Mouse (Mus musculus) hindbrain, embryonic 16.5 days (tissue): ENCODE data around the gene Gucd1. TPM values are rescaled to one million over a fixed set of nuclear protein-coding genes. Genes with fewer than 3 reads are reported as not detected.
"Not testable (repeated sequence)": the region's sequence is repeated elsewhere in the genome, so short reads cannot be mapped to it uniquely, and the experiment has no call there.

Experiments
- ATAC-seq: fragments of 200-750 bp; cut with Nextera tagmentation; 2 replicates; pipeline ENCODE4 v1.8.0; 2017; ENCODE audit warnings: moderate TSS enrichment, moderate library complexity
- H3K27ac ChIP-seq: fragments of 300-500 bp; sonication (generic); 2 replicates; pipeline ENCODE4 v1.5.1; 2014; ENCODE audit warnings: low read depth, mild to moderate bottlenecking, control low read depth, low read length, moderate library complexity
- H3K27me3 ChIP-seq: fragments of 300-500 bp; sonication (generic); replicated peaks from 2 replicates; pipeline ENCODE4 v1.6.1; 2014; ENCODE audit warnings: low read length; ENCODE audit not compliant: control insufficient read depth, insufficient read depth
- H3K36me3 ChIP-seq: fragments of 300-500 bp; sonication (generic); 2 replicates; pipeline ENCODE4 v1.6.1; 2014; ENCODE audit warnings: mild to moderate bottlenecking, low read length, moderate library complexity, mixed read lengths; ENCODE audit not compliant: control insufficient read depth, insufficient read depth
- H3K4me1 ChIP-seq: fragments of 300-500 bp; sonication (generic); 2 replicates; pipeline ENCODE4 v1.6.1; 2014; ENCODE audit warnings: low read depth, low read length; ENCODE audit not compliant: control insufficient read depth, insufficient read depth
- H3K4me2 ChIP-seq: fragments of 300-500 bp; sonication (generic); 2 replicates; pipeline ENCODE4 v1.6.1; 2014; ENCODE audit warnings: mild to moderate bottlenecking, low read length, control low read depth, moderate library complexity
- H3K4me3 ChIP-seq: fragments of 300-500 bp; sonication (generic); 2 replicates; pipeline ENCODE4 v1.5.1; 2014; ENCODE audit warnings: mild to moderate bottlenecking, low read length, control low read depth, moderate library complexity
- H3K9ac ChIP-seq: fragments of 300-500 bp; sonication (generic); 2 replicates; pipeline ENCODE4 v1.6.1; 2014; ENCODE audit warnings: low read depth, mild to moderate bottlenecking, control low read depth, low read length, moderate library complexity
- H3K9me3 ChIP-seq: fragments of 300-500 bp; sonication (generic); 2 replicates; pipeline ENCODE4 v1.6.1; 2014; ENCODE audit warnings: mild to moderate bottlenecking, low read length, moderate library complexity; ENCODE audit not compliant: control insufficient read depth
- WGBS: fragments of 180-500 bp; shearing (Covaris S2); extraction: QIAGEN DNeasy Blood & Tissue Kit; methylation state at CpG from one replicate; pipeline ENCODE4 v1.1.7; 2014; 5-methylcytosine and 5-hydroxymethylcytosine counted together
- polyA plus RNA-seq: library from polyadenylated mRNA; unstranded; fragments of >200 nt; fragmentation: Nextera tagmentation; extraction: Ambion mirVana; gene quantifications from 2 replicates; pipeline ENCODE4 v1.2.1, GENCODE M21; 2015

Gene Gucd1
- polyA plus RNA-seq, 1 experiment from 2014 or later, result 15.4 TPM

GRCm38 (mm10) chr10:75513306-75514067 is 4.3 kb downstream of the Gucd1 start:
- 93% methylated on average over 8 of the region's 8 CpGs for WGBS
- Histone ChIP-seq H3K27ac (no peak overlapping the region), H3K9me3 (no peaks in the 10 kb centered on the region), H3K27me3 (no peaks in the 10 kb centered on the region), H3K4me3 (no peak overlapping the region), H3K36me3 (peaks cover 24% of the 10 kb centered on the region), H3K4me1 (peaks cover 15% of the 10 kb centered on the region), H3K9ac (no peak overlapping the region), H3K4me2 (no peak overlapping the region)
- no peak for ATAC-seq

GRCm38 (mm10) chr10:75512796-75513195 is 5.0 kb downstream of the Gucd1 start:
- H3K27ac ChIP-seq, result no peak overlapping the region
- no peaks in the 10 kb centered on the region for H3K9me3 ChIP-seq
- ATAC-seq, result no peak
- H3K4me2 ChIP-seq, result no peak overlapping the region
- no peak overlapping the region for H3K4me3 ChIP-seq
- WGBS, result 92% methylated on average over 7 of the region's 7 CpGs
- H3K9ac ChIP-seq, result no peak overlapping the region
- H3K4me1 ChIP-seq, result peaks cover 14% of the 10 kb centered on the region
- H3K36me3 ChIP-seq, result peaks cover 27% of the 10 kb centered on the region
- H3K27me3 ChIP-seq, result no peaks in the 10 kb centered on the region

- Histone ChIP-seq H3K4me1 (peaks cover 14% of the 10 kb centered on the region), H3K36me3 (peaks cover 34% of the 10 kb centered on the region), H3K9ac (no peak overlapping the region), H3K27me3 (no peaks in the 10 kb centered on the region), H3K27ac (no peak overlapping the region), H3K4me3 (no peak overlapping the region), H3K9me3 (no peaks in the 10 kb centered on the region), H3K4me2 (no peak overlapping the region)
- whole genome bisulfite sequencing, result 94% methylated on average over 7 of the region's 7 CpGs
- no peak for ATAC-seq
Observed at GRCm38 (mm10) chr10:75511897-75512296, 5.9 kb downstream of the Gucd1 start.

- Histone ChIP-seq H3K4me3 (no peak overlapping the region), H3K27ac (no peak overlapping the region), H3K9me3 (no peaks in the 10 kb centered on the region), H3K9ac (no peak overlapping the region), H3K27me3 (no peaks in the 10 kb centered on the region), H3K4me1 (peaks cover 8% of the 10 kb centered on the region), H3K36me3 (peaks cover 35% of the 10 kb centered on the region), H3K4me2 (no peak overlapping the region)
- ATAC-seq, result no peak
- 93% methylated on average over 9 of the region's 9 CpGs for WGBS
Observed at GRCm38 (mm10) chr10:75511060-75511459, 6.7 kb downstream of the Gucd1 start.

GRCm38 (mm10) chr10:75510446-75510845 is 7.3 kb downstream of the Gucd1 start:
- no peak overlapping the region for H3K9ac ChIP-seq
- H3K4me3 ChIP-seq, result no peak overlapping the region
- no peak overlapping the region for H3K27ac ChIP-seq
- H3K4me1 ChIP-seq, result peaks cover 2% of the 10 kb centered on the region; the same call in 1 of the 2 replicates
- no peak for ATAC-seq
- H3K9me3 ChIP-seq, result no peaks in the 10 kb centered on the region
- no peak overlapping the region for H3K4me2 ChIP-seq
- WGBS, result 97% methylated on average over 7 of the region's 7 CpGs
- no peaks in the 10 kb centered on the region for H3K27me3 ChIP-seq
- H3K36me3 ChIP-seq, result peaks cover 35% of the 10 kb centered on the region

- not testable (repeated sequence) for H3K9ac ChIP-seq, H3K4me3 ChIP-seq, H3K27ac ChIP-seq, ATAC-seq, H3K4me2 ChIP-seq, H3K4me1 ChIP-seq, H3K9me3 ChIP-seq, H3K27me3 ChIP-seq
- H3K36me3 ChIP-seq, result peaks cover 30% of the 10 kb centered on the region
- 89% methylated on average over 3 of the region's 3 CpGs for WGBS
Observed at GRCm38 (mm10) chr10:75505928-75506327, 11.8 kb downstream of the Gucd1 start.

- no peak overlapping the region for H3K4me3 ChIP-seq
- H3K9me3 ChIP-seq, result no peaks in the 10 kb centered on the region
- H3K4me2 ChIP-seq, result no peak overlapping the region
- H3K27me3 ChIP-seq, result no peaks in the 10 kb centered on the region
- H3K9ac ChIP-seq, result no peak overlapping the region
- WGBS, result 85% methylated on average over 3 of the region's 3 CpGs
- H3K4me1 ChIP-seq, result no peaks in the 10 kb centered on the region
- no peak overlapping the region for H3K27ac ChIP-seq
- ATAC-seq, result no peak
- peaks cover 23% of the 10 kb centered on the region for H3K36me3 ChIP-seq
Observed at GRCm38 (mm10) chr10:75505130-75505495, 12.7 kb downstream of the Gucd1 start.

- 89% methylated on average over 8 of the region's 8 CpGs for WGBS
- H3K4me1 ChIP-seq, result no peaks in the 10 kb centered on the region
- no peak overlapping the region for H3K9ac ChIP-seq
- no peak overlapping the region for H3K4me2 ChIP-seq
- no peak for ATAC-seq
- no peak overlapping the region for H3K27ac ChIP-seq
- H3K4me3 ChIP-seq, result no peak overlapping the region
- H3K27me3 ChIP-seq, result no peaks in the 10 kb centered on the region
- H3K9me3 ChIP-seq, result no peaks in the 10 kb centered on the region
- peaks cover 17% of the 10 kb centered on the region for H3K36me3 ChIP-seq
Observed at GRCm38 (mm10) chr10:75504234-75505129, 13.3 kb downstream of the Gucd1 start.

- Histone ChIP-seq H3K4me3 (no peak overlapping the region), H3K36me3 (peaks cover 13% of the 10 kb centered on the region), H3K4me2 (no peak overlapping the region), H3K4me1 (no peaks in the 10 kb centered on the region), H3K27me3 (no peaks in the 10 kb centered on the region), H3K9me3 (no peaks in the 10 kb centered on the region), H3K27ac (no peak overlapping the region), H3K9ac (no peak overlapping the region)
- 94% methylated on average over 7 of the region's 7 CpGs for WGBS
- ATAC-seq, result no peak
Observed at GRCm38 (mm10) chr10:75503692-75504091, 14.1 kb downstream of the Gucd1 start.
